Mouse (Mus musculus) cerebellum, adult 2 months (tissue): ENCODE results near the gene Rassf4.

Experiments used
- CTCF ChIP-seq: fragments of 200-500 bp; IDR thresholded peaks from 2 replicates; pipeline ENCODE4 v1.5.1; 2011; ENCODE audit warnings: low read depth, mild to moderate bottlenecking, control low read depth, low read length, moderate library complexity, borderline replicate concordance; ENCODE audit not compliant: insufficient read depth
- POLR2A ChIP-seq: fragments of 200-500 bp; IDR thresholded peaks from 2 replicates; pipeline ENCODE4 v1.6.1; 2011; ENCODE audit warnings: low read length, control low read depth, borderline replicate concordance; ENCODE audit not compliant: insufficient read depth

GRCm38 (mm10) chr6:116653191-116653590, 20.6 kb downstream of the Rassf4 start:
- no peak for TF ChIP-seq POLR2A
- TF ChIP-seq CTCF = no peak
